In genomic region chr8:88118456-88119036, GRCm38 (mm10) we compare ENCODE assay signal across 8 mouse cellular contexts. TPM values are rescaled to one million over a fixed set of nuclear protein-coding genes. Genes with fewer than 3 reads are reported as not detected.
DNase-seq lines count a peak whose midpoint lies in the region; ATAC-seq and TF ChIP-seq lines count a peak whose summit lies in the region.

Cnep1r1 (plus strand) TSS chr8:88118769.

- peaks cover 0 to 3% of the 10 kb centered on the region in 2 experiments; a peak in 1 of 4 replicates for H3K4me1 ChIP-seq in MEL (ENCODE audit: control insufficient read depth in 1 of 2, insufficient read depth in 2 of 2, low read length in 2 of 2)
- H3K4me1 ChIP-seq in cerebellum, adult 2 months (ENCODE audit: control insufficient read depth, insufficient read depth, low read length) = no peaks in the 10 kb centered on the region
- no peaks in the 10 kb centered on the region for H3K4me1 ChIP-seq in forebrain, postnatal 0 days (ENCODE audit: insufficient read depth)
- peaks cover 5% of the 10 kb centered on the region; the same call in 1 of the 2 replicates for H3K4me1 ChIP-seq in lung, embryonic 15.5 days

- H3K79me2 ChIP-seq in MEL (ENCODE audit: control insufficient read depth, insufficient read depth, low read length, poor library complexity) = peaks cover 22% of the 10 kb centered on the region

- TF ChIP-seq POLR2A in MEL (IDR thresholded peaks at IDR 0.05; ENCODE audit: control insufficient read depth in 1 of 2, insufficient read depth in 1 of 2, low read depth in 1 of 2, low read length in 2 of 2, poor library complexity in 1 of 2) = peak; percentile 75 to 91
- peak; percentile 78 for TF ChIP-seq POLR2A in cerebellum, adult 2 months (IDR thresholded peaks at IDR 0.05; ENCODE audit: borderline replicate concordance, insufficient read depth, low read length)

- peak within 1 kb of the TSS; percentile 91 for H3K9ac ChIP-seq in MEL (ENCODE audit: control insufficient read depth, low read depth, low read length, poor library complexity, severe bottlenecking)
- peak within 1 kb of the TSS; percentile 84 for H3K9ac ChIP-seq in forebrain, postnatal 0 days
- H3K9ac ChIP-seq in lung, embryonic 15.5 days = peak within 1 kb of the TSS; percentile 95

- H3K9me3 ChIP-seq in MEL (replicated peaks; ENCODE audit: insufficient read depth, low read length) = no peaks in the 10 kb centered on the region
- no peaks in the 10 kb centered on the region for H3K9me3 ChIP-seq in forebrain, postnatal 0 days (ENCODE audit: low read length)
- H3K9me3 ChIP-seq in lung, embryonic 15.5 days = no peaks in the 10 kb centered on the region

- no peak; a peak in 1 of 4 replicates for TF ChIP-seq EP300 in MEL (IDR thresholded peaks at IDR 0.05; ENCODE audit: low read depth in 1 of 2, low read length in 2 of 2)

- H3K27me3 ChIP-seq in MEL (ENCODE audit: control insufficient read depth in 1 of 2, insufficient read depth in 2 of 2, low read length in 2 of 2) = peaks cover 12 to 13% of the 10 kb centered on the region in 2 experiments
- no peaks in the 10 kb centered on the region for H3K27me3 ChIP-seq in cerebellum, adult 2 months (ENCODE audit: control insufficient read depth, insufficient read depth, low read length)
- no peaks in the 10 kb centered on the region for H3K27me3 ChIP-seq in forebrain, postnatal 0 days (ENCODE audit: insufficient read depth, low read length)
- 0 out of 2 replicates have a peak, but pooled peaks cover 3% of the 10 kb centered on the region for H3K27me3 ChIP-seq in lung, embryonic 15.5 days

- peak; percentile 59 to 92 (median 78); a peak in 5 of 6 replicates for TF ChIP-seq CTCF in MEL (IDR thresholded peaks at IDR 0.05 in 2 of 3, conservative IDR thresholded peaks at IDR 0.05 in 1 of 3; ENCODE audit: control insufficient read depth in 1 of 3, insufficient read depth in 1 of 3, low read depth in 2 of 3, low read length in 3 of 3, poor library complexity in 1 of 3, severe bottlenecking in 1 of 3)
- TF ChIP-seq CTCF in cerebellum, adult 2 months (IDR thresholded peaks at IDR 0.05; ENCODE audit: borderline replicate concordance, insufficient read depth, low read depth, low read length) = peak; percentile 78
- peak; percentile 81 for TF ChIP-seq CTCF in forebrain, postnatal 0 days (IDR thresholded peaks at IDR 0.05; ENCODE audit: low read depth)

- peak; percentile 100 for ATAC-seq in forebrain, postnatal 0 days
- ATAC-seq in lung, embryonic 15.5 days (ENCODE audit: borderline replicate concordance, extremely low read depth, low FRiP score, low TSS enrichment) = peak; percentile 99

- H3K27ac ChIP-seq in MEL (ENCODE audit: control insufficient read depth, low read depth, low read length) = peak within 1 kb of the TSS; percentile 69
- peak within 1 kb of the TSS; percentile 49; the same call in 1 of the 2 replicates for H3K27ac ChIP-seq in cerebellum, adult 2 months (ENCODE audit: insufficient read depth, low read length)
- H3K27ac ChIP-seq in forebrain, postnatal 0 days (ENCODE audit: low read depth, low read length) = peak within 1 kb of the TSS; percentile 67
- H3K27ac ChIP-seq in lung, embryonic 15.5 days = peak within 1 kb of the TSS; percentile 82

- H3K4me2 ChIP-seq in forebrain, postnatal 0 days (ENCODE audit: low read depth) = peak within 1 kb of the TSS; percentile 63
- peak within 1 kb of the TSS; percentile 69 for H3K4me2 ChIP-seq in lung, embryonic 15.5 days

- peak within 1 kb of the TSS; percentile 86 to 92 for H3K4me3 ChIP-seq in MEL (ENCODE audit: control insufficient read depth in 1 of 2, insufficient read depth in 1 of 2, low read depth in 2 of 2, low read length in 2 of 2)
- peak within 1 kb of the TSS; percentile 97 for H3K4me3 ChIP-seq in cerebellum, adult 2 months (replicated peaks; ENCODE audit: insufficient read depth, low read depth, low read length)
- peak within 1 kb of the TSS; percentile 95 for H3K4me3 ChIP-seq in forebrain, postnatal 0 days (ENCODE audit: low read depth, low read length)
- peak within 1 kb of the TSS; percentile 98 for H3K4me3 ChIP-seq in lung, embryonic 15.5 days

- H3K36me3 ChIP-seq in MEL (ENCODE audit: control insufficient read depth in 1 of 2, insufficient read depth in 2 of 2, low read length in 2 of 2) = peaks cover 0 to 7% of the 10 kb centered on the region in 2 experiments; a peak in 2 of 4 replicates
- peaks cover 6% of the 10 kb centered on the region; the same call in 1 of the 2 replicates for H3K36me3 ChIP-seq in forebrain, postnatal 0 days (ENCODE audit: insufficient read depth)
- H3K36me3 ChIP-seq in lung, embryonic 15.5 days = peaks cover 15% of the 10 kb centered on the region; the same call in 1 of the 2 replicates

- TF ChIP-seq RAD21 in MEL (IDR thresholded peaks at IDR 0.05; ENCODE audit: low read depth, low read length) = peak; percentile 29

- DNase-seq in MEL (ENCODE audit: low read depth, low spot score) = peak; percentile 98
- peak; percentile 92 to 97 for DNase-seq in cerebellum, adult 2 months
- DNase-seq in forebrain, postnatal 0 days = peak; percentile 99
- DNase-seq in heart, postnatal 4 days = peak; percentile 96
- peak; percentile 92 to 96 for DNase-seq in layer of hippocampus, adult 8-10 months (ENCODE audit: low spot score in 2 of 2)
- peak; percentile 91 for DNase-seq in ovary, adult 18-20 months (ENCODE audit: low spot score)
- peak; percentile 97 for DNase-seq in thymus, postnatal 0 days (ENCODE audit: low spot score)

- WGBS in cerebellum, adult 2 months = under 1% methylated on average over 49 of the region's 49 CpGs
- WGBS in forebrain, postnatal 0 days = 2% methylated on average over 47 of the region's 49 CpGs
- under 1% methylated on average over 45 of the region's 49 CpGs for WGBS in lung, embryonic 15.5 days

TF ChIP-seq in MEL, 35 proteins besides CTCF, POLR2A, EP300 and RAD21 (continues in another document):
- no peak for TF ChIP-seq ZNF384 (IDR thresholded peaks at IDR 0.05; ENCODE audit: low read depth, low read length)
- peak; percentile 60 for TF ChIP-seq TBP (IDR thresholded peaks at IDR 0.05; ENCODE audit: low read depth, low read length)
- TF ChIP-seq POLR2AphosphoS2 (IDR thresholded peaks at IDR 0.05; ENCODE audit: low read length) = 0 out of 2 replicates have a peak, but pooled peaks have one; percentile 40
- no peak for TF ChIP-seq MEF2A (IDR thresholded peaks at IDR 0.05; ENCODE audit: extremely low read depth, insufficient replicate concordance, low read depth, low read length, poor library complexity, severe bottlenecking)
- no peak for TF ChIP-seq CHD1 (IDR thresholded peaks at IDR 0.05; ENCODE audit: low read depth, low read length)
- TF ChIP-seq NRF1 (IDR thresholded peaks at IDR 0.05; ENCODE audit: insufficient read depth, low read depth, low read length, poor library complexity, severe bottlenecking) = 0 out of 2 replicates have a peak, but pooled peaks have one; percentile 35
- peak; percentile 63 for TF ChIP-seq MYB (IDR thresholded peaks at IDR 0.05; ENCODE audit: low read depth, low read length)
- TF ChIP-seq ZC3H11A (IDR thresholded peaks at IDR 0.05; ENCODE audit: low read depth, low read length) = no peak
- TF ChIP-seq MAX (IDR thresholded peaks at IDR 0.05; ENCODE audit: low read length) = no peak
- no peak for TF ChIP-seq TAL1 (IDR thresholded peaks at IDR 0.05; ENCODE audit: low read length)
- no peak for TF ChIP-seq POLR2AphosphoS5 (IDR thresholded peaks at IDR 0.05; ENCODE audit: borderline replicate concordance, low read depth, low read length)
- TF ChIP-seq USF2 (IDR thresholded peaks at IDR 0.05; ENCODE audit: borderline replicate concordance in 1 of 2, insufficient read depth in 1 of 2, low read depth in 1 of 2, low read length in 2 of 2) = no peak
- peak; percentile 94 for TF ChIP-seq HCFC1 (IDR thresholded peaks at IDR 0.05; ENCODE audit: low read depth, low read length)
- TF ChIP-seq KAT2A (conservative IDR thresholded peaks at IDR 0.05; ENCODE audit: low read depth, low read length) = peak; percentile 90
- no peak for TF ChIP-seq E2F4 (IDR thresholded peaks at IDR 0.05; ENCODE audit: borderline replicate concordance, low read depth, low read length)
- peak; percentile 78; the same call in 1 of the 2 replicates for TF ChIP-seq GABPA (IDR thresholded peaks at IDR 0.05; ENCODE audit: low read depth, low read length)
- TF ChIP-seq TCF12 (IDR thresholded peaks at IDR 0.05; ENCODE audit: low read depth, low read length) = peak; percentile 39
- TF ChIP-seq USF1 (IDR thresholded peaks at IDR 0.05; ENCODE audit: low read depth, low read length) = peak; percentile 37; the same call in 1 of the 2 replicates
- TF ChIP-seq ZKSCAN1 (IDR thresholded peaks at IDR 0.05; ENCODE audit: low read depth, low read length) = no peak
- TF ChIP-seq MXI1 (IDR thresholded peaks at IDR 0.05; ENCODE audit: low read depth, low read length) = no peak; the same call in 1 of the 2 replicates
- TF ChIP-seq GATA1 (IDR thresholded peaks at IDR 0.05; ENCODE audit: low read depth, low read length) = no peak
- no peak for TF ChIP-seq MAFK (IDR thresholded peaks at IDR 0.05; ENCODE audit: borderline replicate concordance, low read depth, low read length)
- no peak for TF ChIP-seq JUND (IDR thresholded peaks at IDR 0.05; ENCODE audit: low read depth, low read length)
- TF ChIP-seq BHLHE40 (IDR thresholded peaks at IDR 0.05; ENCODE audit: borderline replicate concordance, low read depth, low read length) = no peak
- TF ChIP-seq NELFE (IDR thresholded peaks at IDR 0.05; ENCODE audit: low read depth, low read length) = peak; percentile 86
- peak; percentile 89 for TF ChIP-seq SIN3A (IDR thresholded peaks at IDR 0.05; ENCODE audit: low read length)
- TF ChIP-seq RCOR1 (IDR thresholded peaks at IDR 0.05; ENCODE audit: low read depth, low read length) = no peak
- TF ChIP-seq SMC3 (IDR thresholded peaks at IDR 0.05; ENCODE audit: low read depth, low read length) = peak; percentile 41; the same call in 1 of the 2 replicates
- TF ChIP-seq ETS1 (IDR thresholded peaks at IDR 0.05; ENCODE audit: low read depth, low read length) = peak; percentile 46

RNA-seq across cellular contexts. Expression of gene Cnep1r1, which starts in this region (rescaled TPM):
- 12.1 and 12.8 TPM in 2 replicates for total RNA-seq in MEL (2012; rRNA removed)
- 10 to 100 TPM in 1 of 2 experiments, not detected in 1; 31.2 TPM for polyA plus RNA-seq in MEL (2012; ENCODE audit: insufficient read depth in 1 of 2, insufficient read length in 2 of 2, low read depth in 1 of 2, low replicate concordance in 2 of 2, missing spikeins in 1 of 2)
- polyA plus RNA-seq in cerebellum, adult 2 months (2012; rRNA removed) = 47.3 and 48.3 TPM in 2 replicates
- total RNA-seq in forebrain, postnatal 0 days (2014; rRNA removed) = 19.7 and 25.7 TPM in 2 replicates
- polyA plus RNA-seq in forebrain, postnatal 0 days (2015; fragmentation: Nextera tagmentation; extraction: Ambion mirVana) = 17.4 and 25.9 TPM in 2 replicates
- total RNA-seq in heart, postnatal 4 days (2021) = 10 to 100 TPM; 33.3 TPM
- 10 to 100 TPM; 30.2 to 41.1 (median 35.5) TPM for total RNA-seq in layer of hippocampus, adult 8-10 months (2022)
- polyA plus RNA-seq in lung, embryonic 15.5 days (2015; fragmentation: Nextera tagmentation; extraction: Ambion mirVana) = 55.7 and 58.8 TPM in 2 replicates
- polyA plus RNA-seq in thymus, postnatal 0 days (2015; fragmentation: Nextera tagmentation; extraction: Ambion mirVana) = 45.0 and 51.3 TPM in 2 replicates

Comparison
In these comparisons a context has a peak if more than half of its experiments do, and no peak if none do; other contexts are left out.
1. Peak in every context shown above with its lines: DNase-seq, ATAC-seq, H3K4me3 ChIP-seq and H3K27ac ChIP-seq.